Mouse (Mus musculus) layer of hippocampus, postnatal 10 days (tissue): Measurements from ENCODE around the gene Ttc9c. TPM values are rescaled to one million over a fixed set of nuclear protein-coding genes. Genes with fewer than 3 reads are reported as not detected.
A peak's percentile ranks its signal among the peaks of the same experiment; 100 is the strongest.

Source experiments
- DNase-seq, 2 experiments: peaks; one replicate each; pipeline ENCODE4 v3.0.0; 2021; ENCODE audit warnings: low spot score in 2 of 2
- total RNA-seq, 2 experiments: library from RNA; stranded (reverse); gene quantifications; 2 replicates each; pipeline ENCODE4 v1.2.3; 2021

Gene Ttc9c
- total RNA-seq, 2 experiments from 2014 or later, result 27.8 to 34.5 TPM

GRCm38 (mm10) chr19:8831262-8831661 is 12.1 kb upstream of the Ttc9c start:
- no peak for DNase-seq

GRCm38 (mm10) chr19:8830664-8831063 is 11.5 kb upstream of the Ttc9c start:
- DNase-seq, result peak; percentile 67 to 68

- no peak for DNase-seq
Measured at GRCm38 (mm10) chr19:8829660-8830059, 10.5 kb upstream of the Ttc9c start, which contains the start of gene AC129217.1. TSS of gene AC129217.1 (plus strand) at chr19:8829773.

GRCm38 (mm10) chr19:8822696-8823095 is 3.6 kb upstream of the Ttc9c start:
- no peak for DNase-seq

- DNase-seq, result no peak
Measured at GRCm38 (mm10) chr19:8821146-8821545, 2.0 kb upstream of the Ttc9c start.

GRCm38 (mm10) chr19:8820424-8820956 is 1.4 kb upstream of the Ttc9c start:
- DNase-seq, result no peak

GRCm38 (mm10) chr19:8819596-8820423 is 677 bp upstream of the Ttc9c start, which contains the start of gene Hnrnpul2:
TSS of gene Hnrnpul2 (plus strand) at chr19:8820010.
- peak; percentile 98 for DNase-seq

- no peak for DNase-seq
Measured at GRCm38 (mm10) chr19:8818301-8818798, 783 bp downstream of the Ttc9c start.

- DNase-seq, result no peak
Measured at GRCm38 (mm10) chr19:8817001-8817400, 2.1 kb downstream of the Ttc9c start.

- DNase-seq, result no peak
Measured at GRCm38 (mm10) chr19:8815812-8816211, 3.3 kb downstream of the Ttc9c start.

- DNase-seq, result no peak
Measured at GRCm38 (mm10) chr19:8806810-8807209, 12.3 kb downstream of the Ttc9c start.

GRCm38 (mm10) chr19:8803879-8804660 is 15.1 kb downstream of the Ttc9c start:
- DNase-seq, result no peak

GRCm38 (mm10) chr19:8803204-8803780 is 15.8 kb downstream of the Ttc9c start:
- DNase-seq, result no peak

- DNase-seq, result peak; percentile 90
Measured at GRCm38 (mm10) chr19:8802130-8802821, 16.9 kb downstream of the Ttc9c start, which contains the start of gene Zbtb3. TSS of gene Zbtb3 (plus strand) at chr19:8802555.

GRCm38 (mm10) chr19:8798947-8799315 is 20.2 kb downstream of the Ttc9c start:
- DNase-seq, result no peak

GRCm38 (mm10) chr19:8798264-8798946 is 20.7 kb downstream of the Ttc9c start, which contains the start of gene Polr2g:
TSS of gene Polr2g (minus strand) at chr19:8798577.
- peak; percentile 81 to 87 for DNase-seq

- DNase-seq, result peak in 1 of 2 experiments; percentile 37
Measured at GRCm38 (mm10) chr19:8790171-8790570, 29.0 kb downstream of the Ttc9c start.

- no peak for DNase-seq
Measured at GRCm38 (mm10) chr19:8789171-8789570, 30.0 kb downstream of the Ttc9c start.

GRCm38 (mm10) chr19:8788521-8788920 is 30.6 kb downstream of the Ttc9c start:
- DNase-seq, result no peak
